Mouse (Mus musculus) brain, adult 10 weeks (tissue): ENCODE results near the gene Col5a1. TPM values are rescaled to one million over a fixed set of nuclear protein-coding genes. Genes with fewer than 3 reads are reported as not detected.

Experiments
- polyA plus RNA-seq: library from polyadenylated mRNA; stranded (reverse); fragments of 350-450 nt; fragmentation: Illumina TruSeq; extraction: RNeasy Lipid Tissue Mini Kit (QIAGEN cat#74804); gene quantifications from one replicate; pipeline ENCODE4 v1.2.3, GENCODE M21; 2015; ENCODE audit warnings: low read depth, low replicate concordance

The Col5a1 gene
- 7.8 TPM for polyA plus RNA-seq

GRCm38 (mm10) chr2:27886148-27886551, at the start of gene Col5a1:
Gene Col5a1, plus strand, starts transcription at chr2:27886425.

GRCm38 (mm10) chr2:28084768-28085167, 198.5 kb downstream of the Col5a1 start, which contains the start of gene Fcnb:
Gene Fcnb, minus strand, starts transcription at chr2:28084885.

Other genes starting within 250 kb of the Col5a1 start
- 16.9 TPM for gene Rxra, start 210.0 kb upstream of the Col5a1 start, polyA plus RNA-seq
- gene Fcnb, start 198.5 kb downstream of the Col5a1 start, polyA plus RNA-seq = not detected